Mouse (Mus musculus) common myeloid progenitor, adult 5-6 weeks (primary cell): Measurements from ENCODE around the gene Stat4. TPM values are rescaled to one million over a fixed set of nuclear protein-coding genes. Genes with fewer than 3 reads are reported as not detected.

Experiments used
- ATAC-seq: replicated peaks from 2 replicates; pipeline ENCODE4 v1.8.0; 2016; ENCODE audit warnings: low read depth, mild to moderate bottlenecking, moderate TSS enrichment, inconsistent platforms; ENCODE audit not compliant: poor library complexity, severe bottlenecking
- total RNA-seq: library from RNA; stranded (forward); fragments of 200-1000, 187-1606 nt; gene quantifications from 2 replicates; pipeline ENCODE4 v1.2.3, GENCODE M21; 2017

Stat4 gene
- total RNA-seq, 1 experiment from 2014 or later = 39.4 TPM

DNA sequence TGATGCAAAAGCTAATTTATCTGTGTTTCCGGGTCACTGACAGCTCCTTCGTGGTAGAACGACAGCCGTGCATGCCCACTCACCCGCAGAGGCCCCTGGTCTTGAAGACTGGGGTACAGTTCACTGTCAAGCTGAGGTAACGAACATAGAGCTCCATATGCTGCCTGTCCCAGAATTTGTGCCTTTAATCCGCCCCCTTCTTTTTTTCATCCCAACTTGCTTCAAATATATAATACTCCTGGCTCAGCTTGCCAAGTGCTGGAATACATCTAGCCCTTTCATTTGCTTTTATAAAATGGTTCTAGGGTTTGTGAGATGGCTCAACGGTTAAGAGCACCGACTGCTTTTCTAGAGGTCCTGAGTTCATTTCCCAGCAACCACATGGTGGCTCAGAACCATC is 153.6 kb downstream of the Stat4 start:
- ATAC-seq = no peak

- 0 out of 2 replicates have a peak, but pooled peaks have one; percentile 36 for ATAC-seq
Measured at GRCm38 (mm10) chr1:52141482-52141881, 154.5 kb downstream of the Stat4 start.

DNA sequence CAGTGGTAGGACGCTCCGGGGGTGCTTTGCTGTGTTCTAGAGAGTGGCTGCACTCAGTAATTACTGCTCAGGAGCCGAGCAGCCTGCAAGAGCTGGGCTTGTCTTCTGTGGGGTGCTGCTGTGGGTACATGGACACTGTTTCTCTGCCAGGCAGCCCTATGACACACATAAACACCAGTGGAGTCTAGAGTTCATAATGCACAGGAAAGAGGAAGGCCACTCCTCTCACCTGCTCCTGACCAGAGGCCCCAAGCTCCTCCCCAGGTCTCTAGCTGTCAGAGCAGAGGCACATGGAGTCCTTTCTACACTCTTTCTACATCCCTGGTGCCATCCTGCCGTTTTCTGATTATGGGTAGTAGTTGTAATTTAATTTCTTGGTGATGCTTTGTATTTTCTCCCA is 155.2 kb downstream of the Stat4 start:
- ATAC-seq = no peak

- no peak for ATAC-seq
Measured at GRCm38 (mm10) chr1:52143191-52143590, 156.2 kb downstream of the Stat4 start.

- no peak for ATAC-seq
Measured at GRCm38 (mm10) chr1:52143596-52144156, 156.7 kb downstream of the Stat4 start.

DNA sequence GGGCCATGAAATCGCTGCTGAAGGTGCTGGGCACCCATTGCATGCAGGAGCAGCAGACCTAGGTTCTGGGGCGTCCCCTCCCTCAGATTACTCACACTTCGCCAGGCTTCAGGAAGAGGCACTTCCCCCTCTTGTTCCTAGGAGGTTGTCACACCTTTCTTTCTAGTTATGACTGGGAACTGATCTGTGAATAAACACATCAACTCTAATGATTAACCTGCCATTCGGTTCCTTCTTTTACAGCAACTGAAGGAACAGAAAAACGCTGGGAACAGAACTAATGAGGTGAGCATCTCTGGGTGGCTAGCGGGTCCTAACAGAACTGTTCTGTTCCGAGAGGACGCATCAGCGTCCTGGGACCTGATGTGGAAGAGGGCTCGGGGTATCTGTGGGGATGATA is 158.0 kb downstream of the Stat4 start:
- ATAC-seq = no peak

GRCm38 (mm10) chr1:52146214-52146970 is 159.4 kb downstream of the Stat4 start:
- ATAC-seq = peak; percentile 64

- ATAC-seq = no peak
Measured at GRCm38 (mm10) chr1:52147431-52147830, 160.5 kb downstream of the Stat4 start.

DNA sequence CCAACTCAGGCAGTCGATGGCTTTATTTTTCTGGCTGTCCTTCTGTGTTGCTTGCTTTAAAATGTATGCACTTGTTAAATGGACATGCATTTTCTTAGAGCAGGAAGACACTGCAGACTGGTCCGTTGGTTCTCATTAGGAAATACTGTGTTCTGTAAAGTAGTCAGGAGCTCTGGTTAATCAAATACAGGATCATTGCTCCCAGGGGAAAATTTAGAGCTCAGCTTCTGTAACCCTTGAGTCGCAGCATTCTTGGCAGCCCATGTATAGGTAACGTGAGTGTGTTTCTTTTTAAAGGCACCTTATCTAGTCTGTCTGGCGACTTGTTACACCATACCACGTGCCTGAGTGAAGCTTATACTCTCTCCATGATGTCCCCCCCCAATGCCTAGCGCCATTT is 161.2 kb downstream of the Stat4 start:
- no peak for ATAC-seq

DNA sequence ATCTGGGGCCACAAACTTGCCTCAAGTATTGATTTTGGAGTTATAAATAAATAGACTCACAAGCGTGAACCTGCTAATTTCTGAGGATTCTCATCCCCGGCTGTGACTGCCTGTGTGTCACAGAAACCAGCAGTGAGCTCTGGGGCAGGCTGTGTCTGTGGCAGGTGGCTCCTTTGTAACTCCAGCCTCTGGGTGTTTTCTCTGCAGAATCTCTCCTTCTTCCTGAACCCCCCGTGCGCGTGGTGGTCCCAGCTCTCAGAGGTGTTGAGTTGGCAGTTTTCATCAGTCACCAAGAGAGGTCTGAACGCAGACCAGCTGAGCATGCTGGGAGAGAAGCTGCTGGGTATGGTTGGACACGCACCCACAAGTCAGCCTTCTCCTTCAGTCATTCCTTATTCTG is 161.7 kb downstream of the Stat4 start:
- ATAC-seq = no peak

DNA sequence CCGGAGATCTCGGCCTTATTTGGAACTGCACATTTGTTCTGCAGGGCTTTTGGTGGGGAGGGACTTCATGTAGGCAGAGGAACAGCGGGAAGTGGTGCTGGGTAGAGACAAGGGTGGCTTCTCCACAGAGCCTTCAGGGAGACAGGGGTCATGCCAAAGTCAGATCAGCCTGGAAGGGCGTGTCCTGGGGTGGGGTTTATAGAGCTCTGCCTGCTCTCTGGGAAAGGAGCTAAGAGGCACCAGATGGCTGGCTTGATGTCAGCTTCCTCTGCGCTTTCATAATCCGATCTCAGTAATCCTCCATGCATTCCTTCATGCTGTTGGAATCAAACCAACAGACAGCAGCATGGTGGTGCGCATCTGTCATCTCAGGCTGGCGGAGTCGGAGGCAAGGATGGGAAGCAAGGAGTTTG is 163.0 kb downstream of the Stat4 start:
- peak; percentile 82 for ATAC-seq

- ATAC-seq = peak; percentile 82
Measured at GRCm38 (mm10) chr1:52150676-52151075, 163.7 kb downstream of the Stat4 start.

GRCm38 (mm10) chr1:52151166-52151565 is 164.2 kb downstream of the Stat4 start:
- no peak for ATAC-seq

DNA sequence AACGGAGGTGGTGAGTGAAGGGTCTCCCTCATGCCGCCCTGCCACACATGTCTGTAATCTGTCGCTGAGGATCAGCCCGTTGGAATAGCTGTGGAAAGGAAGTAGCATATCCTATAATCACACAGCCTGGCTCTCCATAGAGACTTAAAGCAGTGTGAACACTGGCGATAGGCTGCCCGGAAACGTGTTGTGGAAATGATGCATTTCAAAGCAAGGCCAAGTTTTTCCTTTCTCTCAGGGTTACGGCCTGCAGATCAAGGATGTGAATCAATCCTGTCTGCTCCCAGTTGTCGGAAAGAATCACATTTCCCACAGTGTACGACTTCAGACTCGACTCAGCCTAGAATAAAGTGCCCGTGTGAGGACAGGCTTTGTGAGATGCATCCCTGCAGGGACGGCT is 165.4 kb downstream of the Stat4 start:
- no peak for ATAC-seq

GRCm38 (mm10) chr1:52152936-52153335 is 166.0 kb downstream of the Stat4 start:
- ATAC-seq = no peak

DNA sequence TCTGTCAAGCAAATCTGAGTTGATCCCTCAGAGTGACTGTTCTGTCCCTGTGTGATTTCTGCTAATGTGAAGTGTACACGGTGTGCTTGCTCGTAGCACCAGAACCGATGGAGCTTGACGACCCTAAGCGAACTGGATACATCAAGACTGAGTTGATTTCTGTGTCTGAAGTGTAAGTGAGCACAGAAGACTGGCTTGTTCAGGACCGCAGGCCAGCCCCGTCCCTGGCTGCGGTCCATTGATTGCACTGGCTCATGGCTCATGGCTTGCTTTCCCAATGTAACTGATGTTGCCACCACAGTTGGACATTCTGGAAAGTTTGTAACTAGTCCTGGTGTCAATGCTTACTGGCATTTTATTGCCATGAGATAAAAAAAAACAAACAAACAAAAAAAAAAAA is 167.9 kb downstream of the Stat4 start:
- no peak for ATAC-seq

GRCm38 (mm10) chr1:52156351-52156750 is 169.4 kb downstream of the Stat4 start:
- no peak for ATAC-seq

Other genes with a start within 250 kb of the Stat4 start
- gene Myo1b, start 71.1 kb upstream of the Stat4 start, total RNA-seq = 0.87 and 0.92 TPM in 2 replicates
- 56.1 and 61.3 TPM in 2 replicates for gene Stat1, start 132.3 kb downstream of the Stat4 start, total RNA-seq
- gene Gls, start 246.1 kb downstream of the Stat4 start, total RNA-seq = 180 and 205 TPM in 2 replicates